Mouse (Mus musculus) CH12.LX (cell line): ENCODE measurements at regions not wholly inside any gene's neighbourhood (a gene's known extent, or its start where the extent isn't known, plus 50 kb on each side); places are given as distances from the start of the nearest gene placed in this dataset.

Experiments used
- DNase-seq: peaks from one replicate; pipeline ENCODE4 v3.0.0-alpha.2; 2013; ENCODE audit errors: extremely low read depth
- H3K27ac ChIP-seq: 2 replicates; pipeline ENCODE4 v1.5.1; 2012; ENCODE audit warnings: low read depth, mild to moderate bottlenecking, control low read depth, moderate library complexity; ENCODE audit not compliant: insufficient read depth
- H3K27me3 ChIP-seq: replicated peaks from 2 replicates; pipeline ENCODE3; 2012; ENCODE audit warnings: inconsistent platforms
- H3K36me3 ChIP-seq, 2 experiments: replicated peaks in 1 of 2; 2 replicates each; pipeline versions ENCODE3 to v1.6.1; 2012; ENCODE audit warnings: inconsistent platforms in 1 of 2, low read length in 1 of 2, mild to moderate bottlenecking in 1 of 2, mixed read lengths in 1 of 2, moderate library complexity in 1 of 2; ENCODE audit not compliant: control insufficient read depth in 1 of 2, insufficient read depth in 1 of 2
- H3K4me1 ChIP-seq, 2 experiments: 2 replicates each; pipeline ENCODE4 v1.6.1; 2012; ENCODE audit warnings: inconsistent platforms in 1 of 2, moderate library complexity in 1 of 2; ENCODE audit not compliant: insufficient read depth in 2 of 2, control insufficient read depth in 1 of 2
- H3K4me2 ChIP-seq: 2 replicates; pipeline ENCODE4 v1.6.1; 2012; ENCODE audit warnings: low read depth, mild to moderate bottlenecking, control low read depth; ENCODE audit not compliant: poor library complexity, insufficient read depth, severe bottlenecking
- H3K4me3 ChIP-seq, 3 experiments: fragments of 150-350 bp in 1 of 3; sonication (generic) in 1 of 3; replicated peaks in 1 of 3; 2 replicates each; pipeline versions ENCODE3 to v1.5.1; 2011 to 2012; ENCODE audit warnings: low read depth in 2 of 3, low read length in 2 of 3, mild to moderate bottlenecking in 2 of 3, moderate library complexity in 2 of 3, control low read depth in 1 of 3, improper control_type of control experiment in 1 of 3, inconsistent platforms in 1 of 3, mixed read lengths in 1 of 3; ENCODE audit not compliant: poor library complexity in 1 of 3
- H3K79me2 ChIP-seq: replicated peaks from 2 replicates; pipeline ENCODE4 v1.6.1; 2012; ENCODE audit warnings: mild to moderate bottlenecking, moderate library complexity; ENCODE audit not compliant: control insufficient read depth, poor library complexity, insufficient read depth, severe bottlenecking; ENCODE audit errors: extremely low read depth
- H3K9ac ChIP-seq: 2 replicates; pipeline ENCODE4 v1.6.1; 2012; ENCODE audit warnings: low read depth, mild to moderate bottlenecking, control low read depth, moderate library complexity; ENCODE audit not compliant: insufficient read depth
- H3K9me3 ChIP-seq: replicated peaks from 2 replicates; pipeline ENCODE3; 2012; ENCODE audit warnings: low read length, inconsistent platforms, mixed read lengths
- BHLHE40 ChIP-seq: IDR thresholded peaks from 2 replicates; pipeline ENCODE4 v1.6.1; 2011; ENCODE audit warnings: mild to moderate bottlenecking, low read depth, low read length, improper control_type of control experiment
- CHD1 ChIP-seq: IDR thresholded peaks from 2 replicates; pipeline ENCODE4 v1.6.1; 2012; ENCODE audit warnings: low read depth, low read length, improper control_type of control experiment, inconsistent platforms
- CHD2 ChIP-seq: IDR thresholded peaks from 2 replicates; pipeline ENCODE4 v1.6.1; 2011; ENCODE audit warnings: low read length, improper control_type of control experiment
- CTCF ChIP-seq, 2 experiments: IDR thresholded peaks in 1 of 2; conservative IDR thresholded peaks in 1 of 2; 2 replicates each; pipeline ENCODE4 v1.5.1; 2011 to 2012; ENCODE audit warnings: low read depth in 2 of 2, low read length in 2 of 2, improper control_type of control experiment in 1 of 2, inconsistent platforms in 1 of 2, mild to moderate bottlenecking in 1 of 2, moderate library complexity in 1 of 2
- ELF1 ChIP-seq: IDR thresholded peaks from 2 replicates; pipeline ENCODE4 v1.6.1; 2014; ENCODE audit warnings: low read depth, mild to moderate bottlenecking, inconsistent platforms, low read length, improper control_type of control experiment
- EP300 ChIP-seq: IDR thresholded peaks from 2 replicates; pipeline ENCODE4 v1.6.1; 2011; ENCODE audit warnings: low read length, improper control_type of control experiment
- ETS1 ChIP-seq: conservative IDR thresholded peaks from 2 replicates; pipeline ENCODE4 v1.6.1; 2012; ENCODE audit warnings: low read depth, mild to moderate bottlenecking, inconsistent platforms, low read length, improper control_type of control experiment, moderate library complexity
- GABPA ChIP-seq: IDR thresholded peaks from 2 replicates; pipeline ENCODE4 v1.6.1; 2012; ENCODE audit warnings: low read depth, low read length, improper control_type of control experiment, inconsistent platforms; ENCODE audit not compliant: insufficient replicate concordance
- IRF4 ChIP-seq: IDR thresholded peaks from 2 replicates; pipeline ENCODE4 v1.6.1; 2014; ENCODE audit warnings: low read depth, mild to moderate bottlenecking, inconsistent platforms, low read length, improper control_type of control experiment
- JUN ChIP-seq: IDR thresholded peaks from 2 replicates; pipeline ENCODE4 v1.6.1; 2011; ENCODE audit warnings: low read depth, mild to moderate bottlenecking, low read length, improper control_type of control experiment, moderate library complexity; ENCODE audit not compliant: insufficient read depth
- JUND ChIP-seq: conservative IDR thresholded peaks from 2 replicates; pipeline ENCODE4 v1.6.1; 2011; ENCODE audit warnings: low read depth, low read length, improper control_type of control experiment
- MAFK ChIP-seq: IDR thresholded peaks from 2 replicates; pipeline ENCODE4 v1.6.1; 2011; ENCODE audit warnings: low read length, improper control_type of control experiment; ENCODE audit not compliant: insufficient replicate concordance
- MAX ChIP-seq: IDR thresholded peaks from 2 replicates; pipeline ENCODE4 v1.6.1; 2011; ENCODE audit warnings: low read length, improper control_type of control experiment
- MAZ ChIP-seq: IDR thresholded peaks from 2 replicates; pipeline ENCODE4 v1.6.1; 2012; ENCODE audit warnings: low read depth, mild to moderate bottlenecking, inconsistent platforms, low read length, improper control_type of control experiment, moderate library complexity
- MXI1 ChIP-seq: IDR thresholded peaks from 2 replicates; pipeline ENCODE4 v1.6.1; 2011; ENCODE audit warnings: mild to moderate bottlenecking, low read depth, low read length, improper control_type of control experiment
- NELFE ChIP-seq: IDR thresholded peaks from 2 replicates; pipeline ENCODE4 v1.6.1; 2011; ENCODE audit warnings: low read depth, low read length, improper control_type of control experiment
- NRF1 ChIP-seq: IDR thresholded peaks from 2 replicates; pipeline ENCODE4 v1.6.1; 2014; ENCODE audit warnings: low read depth, mild to moderate bottlenecking, inconsistent platforms, low read length, improper control_type of control experiment, moderate library complexity
- POLR2AphosphoS2 ChIP-seq: IDR thresholded peaks from 2 replicates; pipeline ENCODE4 v1.6.1; 2011; ENCODE audit warnings: low read depth, low read length, improper control_type of control experiment
- SIN3A ChIP-seq: IDR thresholded peaks from 2 replicates; pipeline ENCODE4 v1.6.1; 2012; ENCODE audit warnings: low read length, improper control_type of control experiment, inconsistent platforms
- SMC3 ChIP-seq: IDR thresholded peaks from 2 replicates; pipeline ENCODE4 v1.6.1; 2011; ENCODE audit warnings: low read depth, low read length, improper control_type of control experiment
- TCF12 ChIP-seq: IDR thresholded peaks from 2 replicates; pipeline ENCODE4 v1.6.1; 2014; ENCODE audit warnings: low read depth, mild to moderate bottlenecking, inconsistent platforms, low read length, improper control_type of control experiment
- UBTF ChIP-seq: IDR thresholded peaks from 2 replicates; pipeline ENCODE4 v1.6.1; 2012; ENCODE audit warnings: low read depth, mild to moderate bottlenecking, inconsistent platforms, low read length, improper control_type of control experiment, moderate library complexity
- ZC3H11A ChIP-seq: IDR thresholded peaks from 2 replicates; pipeline ENCODE4 v1.6.1; 2012; ENCODE audit warnings: low read depth, mild to moderate bottlenecking, inconsistent platforms, low read length, improper control_type of control experiment
- ZMIZ1 ChIP-seq: IDR thresholded peaks from 2 replicates; pipeline ENCODE4 v1.6.1; 2012; ENCODE audit warnings: low read depth, mild to moderate bottlenecking, inconsistent platforms, low read length, improper control_type of control experiment
- ZNF384 ChIP-seq: IDR thresholded peaks from 2 replicates; pipeline ENCODE4 v1.6.1; 2012; ENCODE audit warnings: low read depth, low read length, improper control_type of control experiment, inconsistent platforms
- dilution Hi-C: fragments of 300-500 bp; cut with MboI; formaldehyde crosslinking; loops from 2 replicates; pipeline ENCODE4 v1.14.3; 2020; ENCODE audit warnings: low sequenced_read_pairs; ENCODE audit not compliant: extremely low pct_unique_long_range_greater_than_20kb, extremely low pct_ligation_motif_present
- in situ Hi-C: fragments of 300-500 bp; cut with MboI; formaldehyde crosslinking; loops from 3 replicates; pipeline ENCODE4 v1.14.3; 2019; ENCODE audit warnings: low sequenced_read_pairs, low pct_ligation_motif_present, low pct_unique_long_range_greater_than_20kb, mixed read lengths

GRCm38 (mm10) chr8:88972993-88973690, 70.8 kb downstream of the Sall1 start:
- dilution Hi-C loops: no loop called here
- TF ChIP-seq CHD1: no peak
- TF ChIP-seq JUND: no peak
- TF ChIP-seq UBTF: no peak
- TF ChIP-seq NRF1: no peak
- no peak for TF ChIP-seq IRF4
- no peak for TF ChIP-seq BHLHE40
- no peak for TF ChIP-seq MXI1
- no peak for TF ChIP-seq POLR2AphosphoS2
- no peak for TF ChIP-seq EP300
- no peak for TF ChIP-seq ETS1
- TF ChIP-seq SMC3: no peak
- TF ChIP-seq MAX: no peak
- TF ChIP-seq MAZ: no peak
- TF ChIP-seq CTCF (conservative IDR thresholded peaks at IDR 0.05 in 1 of 2, IDR thresholded peaks at IDR 0.05 in 1 of 2; ENCODE audit: low read depth in 2 of 2, low read length in 2 of 2): no peak
- TF ChIP-seq TCF12: no peak
- no peak for TF ChIP-seq ZC3H11A
- TF ChIP-seq MAFK: no peak
- no peak for TF ChIP-seq ZMIZ1
- TF ChIP-seq NELFE: no peak
- in situ Hi-C loops: no loop called here
- no peaks in the 10 kb centered on the region for H3K79me2 ChIP-seq
- H3K27ac ChIP-seq: no peak overlapping the region
- peaks cover 48% of the 10 kb centered on the region for H3K9me3 ChIP-seq
- no peak overlapping the region for H3K4me3 ChIP-seq
- no peaks in the 10 kb centered on the region for H3K4me1 ChIP-seq
- H3K9ac ChIP-seq: no peak overlapping the region
- no peaks in the 10 kb centered on the region for H3K27me3 ChIP-seq
- no peaks in the 10 kb centered on the region for H3K36me3 ChIP-seq
- H3K4me2 ChIP-seq: no peak overlapping the region
- no peak for DNase-seq

- H3K9ac ChIP-seq: no peak overlapping the region
- H3K36me3 ChIP-seq: no peaks in the 10 kb centered on the region
- H3K27ac ChIP-seq: no peak overlapping the region
- no peaks in the 10 kb centered on the region for H3K4me1 ChIP-seq
- dilution Hi-C loops (no loop called here), in situ Hi-C loops (no loop called here)
- H3K27me3 ChIP-seq: no peaks in the 10 kb centered on the region
- H3K9me3 ChIP-seq: peaks cover 52% of the 10 kb centered on the region
- TF ChIP-seq BHLHE40 (no peak), ZNF384 (no peak), NRF1 (no peak), JUN (no peak), IRF4 (no peak), ELF1 (no peak), GABPA (no peak), SIN3A (no peak), CHD2 (no peak)
- DNase-seq: no peak
- no peak overlapping the region for H3K4me3 ChIP-seq
- no peak overlapping the region for H3K4me2 ChIP-seq
- no peaks in the 10 kb centered on the region for H3K79me2 ChIP-seq
These were observed 85.1 kb downstream of the Sall1 start for GRCm38 (mm10) chr8:88958843-88959242.
